Mouse (Mus musculus): ENCODE results near the gene Pou5f1.
"Not testable (repeated sequence)": the region's sequence is repeated elsewhere in the genome, so short reads cannot be mapped to it uniquely, and the experiment has no call there.

Pou5f1 gene

GRCm38 (mm10) chr17:35505776-35506175 lies at the start of gene Pou5f1:
Gene Pou5f1 (plus strand): TSS chr17:35506018.
- no peak for DNase-seq (ENCODE audit: extremely low spot score, low read depth, low spot score)

- DNase-seq (ENCODE audit: extremely low spot score, low read depth, low spot score), result not testable (repeated sequence)
Measured at GRCm38 (mm10) chr17:35458247-35458646, 47.6 kb upstream of the Pou5f1 start.

GRCm38 (mm10) chr17:35460513-35461341 lies 45.1 kb upstream of the Pou5f1 start:
- DNase-seq (ENCODE audit: extremely low spot score, low read depth, low spot score), result not testable (repeated sequence)

- not testable (repeated sequence) for DNase-seq (ENCODE audit: extremely low spot score, low read depth, low spot score)
Measured at GRCm38 (mm10) chr17:35465651-35466050, 40.2 kb upstream of the Pou5f1 start.

- DNase-seq (ENCODE audit: extremely low spot score, low read depth, low spot score), result not testable (repeated sequence)
Measured at GRCm38 (mm10) chr17:35468936-35469335, 36.9 kb upstream of the Pou5f1 start.

- DNase-seq (ENCODE audit: extremely low spot score, low read depth, low spot score), result no peak
Measured at GRCm38 (mm10) chr17:35469842-35470751, 35.7 kb upstream of the Pou5f1 start, which contains the start of gene H2-Q10. Gene H2-Q10 (plus strand): TSS chr17:35470089.

- no peak for DNase-seq (ENCODE audit: extremely low spot score, low read depth, low spot score)
Measured at GRCm38 (mm10) chr17:35484066-35484465, 21.8 kb upstream of the Pou5f1 start.

GRCm38 (mm10) chr17:35485702-35486101 lies 20.1 kb upstream of the Pou5f1 start:
- no peak for DNase-seq (ENCODE audit: extremely low spot score, low read depth, low spot score)

- DNase-seq (ENCODE audit: extremely low spot score, low read depth, low spot score), result no peak
Measured at GRCm38 (mm10) chr17:35486726-35487125, 19.1 kb upstream of the Pou5f1 start.

- DNase-seq (ENCODE audit: extremely low spot score, low read depth, low spot score), result no peak
Measured at GRCm38 (mm10) chr17:35488041-35488440, 17.8 kb upstream of the Pou5f1 start.

GRCm38 (mm10) chr17:35490320-35490719 lies 15.5 kb upstream of the Pou5f1 start:
- DNase-seq (ENCODE audit: extremely low spot score, low read depth, low spot score), result no peak

- no peak for DNase-seq (ENCODE audit: extremely low spot score, low read depth, low spot score)
Measured at GRCm38 (mm10) chr17:35497124-35497523, 8.7 kb upstream of the Pou5f1 start.

- no peak for DNase-seq (ENCODE audit: extremely low spot score, low read depth, low spot score)
Measured at GRCm38 (mm10) chr17:35502226-35502625, 3.6 kb upstream of the Pou5f1 start.

- no peak for DNase-seq (ENCODE audit: extremely low spot score, low read depth, low spot score)
Measured at GRCm38 (mm10) chr17:35502762-35503161, 3.1 kb upstream of the Pou5f1 start.

- no peak for DNase-seq (ENCODE audit: extremely low spot score, low read depth, low spot score)
Measured at GRCm38 (mm10) chr17:35503849-35504248, 2.0 kb upstream of the Pou5f1 start.

GRCm38 (mm10) chr17:35504628-35505481 lies 963 bp upstream of the Pou5f1 start:
- DNase-seq (ENCODE audit: extremely low spot score, low read depth, low spot score), result no peak

GRCm38 (mm10) chr17:35506881-35507280 lies 1.1 kb downstream of the Pou5f1 start:
- no peak for DNase-seq (ENCODE audit: extremely low spot score, low read depth, low spot score)

GRCm38 (mm10) chr17:35507556-35508260 lies 1.9 kb downstream of the Pou5f1 start:
- no peak for DNase-seq (ENCODE audit: extremely low spot score, low read depth, low spot score)

GRCm38 (mm10) chr17:35508279-35508678 lies 2.5 kb downstream of the Pou5f1 start:
- DNase-seq (ENCODE audit: extremely low spot score, low read depth, low spot score), result not testable (repeated sequence)

- no peak for DNase-seq (ENCODE audit: extremely low spot score, low read depth, low spot score)
Measured at GRCm38 (mm10) chr17:35509284-35509683, 3.5 kb downstream of the Pou5f1 start.
